Mouse (Mus musculus) erythroblast, embryonic 14.5 days (primary cell): ENCODE measurements around the gene Cacna1g. TPM values are rescaled to one million over a fixed set of nuclear protein-coding genes. Genes with fewer than 3 reads are reported as not detected.
A peak's percentile ranks its signal among the peaks of the same experiment; 100 is the strongest.

Source experiments
- H3K27me3 ChIP-seq: 2 replicates; pipeline ENCODE4 v1.6.1; 2012; ENCODE audit warnings: inconsistent platforms; ENCODE audit not compliant: control insufficient read depth
- H3K36me3 ChIP-seq: 2 replicates; pipeline ENCODE4 v1.6.1; 2012; ENCODE audit warnings: mild to moderate bottlenecking, inconsistent platforms; ENCODE audit not compliant: control insufficient read depth
- H3K4me1 ChIP-seq: 2 replicates; pipeline ENCODE4 v1.6.1; 2012; ENCODE audit warnings: inconsistent platforms; ENCODE audit not compliant: control insufficient read depth
- H3K4me3 ChIP-seq: replicated peaks from 2 replicates; pipeline ENCODE3; 2012; ENCODE audit warnings: moderate library complexity, mild to moderate bottlenecking, inconsistent platforms
- H3K9me3 ChIP-seq: 2 replicates; pipeline ENCODE4 v1.6.1; 2012; ENCODE audit warnings: low read length, inconsistent platforms, mixed read lengths; ENCODE audit not compliant: control insufficient read depth
- GATA1 ChIP-seq: IDR thresholded peaks from 2 replicates; pipeline ENCODE4 v1.6.1; 2012; ENCODE audit warnings: low read length, inconsistent platforms, mixed read lengths
- TAL1 ChIP-seq: IDR thresholded peaks from 3 replicates; pipeline ENCODE4 v1.6.1; 2012; ENCODE audit warnings: low read length, inconsistent platforms, mixed read lengths
- polyA plus RNA-seq: library from polyadenylated mRNA; stranded (reverse); fragments of >175 nt; gene quantifications from 2 replicates; pipeline ENCODE4 v1.2.3, GENCODE M21; 2012

The Cacna1g gene
- polyA plus RNA-seq, 1 experiment: 10.3 TPM

GRCm38 (mm10) chr11:94471740-94472584 is 2.0 kb downstream of the Cacna1g start:
- H3K36me3 ChIP-seq: no peaks in the 10 kb centered on the region
- H3K9me3 ChIP-seq: peaks cover 5% of the 10 kb centered on the region; the same call in 1 of the 2 replicates
- H3K4me3 ChIP-seq: no peak overlapping the region
- peaks cover 79% of the 10 kb centered on the region for H3K27me3 ChIP-seq
- H3K4me1 ChIP-seq: peaks cover 8% of the 10 kb centered on the region
- TF ChIP-seq GATA1: no peak
- TF ChIP-seq TAL1: no peak

- Histone ChIP-seq H3K4me3 (no peak overlapping the region), H3K27me3 (peaks cover 67% of the 10 kb centered on the region), H3K36me3 (no peaks in the 10 kb centered on the region), H3K9me3 (peaks cover 5% of the 10 kb centered on the region; the same call in 1 of the 2 replicates), H3K4me1 (peaks cover 8% of the 10 kb centered on the region)
- TF ChIP-seq TAL1: no peak
- TF ChIP-seq GATA1: no peak
These were observed 3.6 kb downstream of the Cacna1g start for GRCm38 (mm10) chr11:94470391-94470790.

GRCm38 (mm10) chr11:94469136-94470064 is 4.6 kb downstream of the Cacna1g start:
- TF ChIP-seq GATA1 (no peak), TAL1 (no peak)
- no peaks in the 10 kb centered on the region for H3K36me3 ChIP-seq
- peaks cover 5% of the 10 kb centered on the region; the same call in 1 of the 2 replicates for H3K9me3 ChIP-seq
- H3K4me3 ChIP-seq: no peak overlapping the region
- peaks cover 62% of the 10 kb centered on the region for H3K27me3 ChIP-seq
- H3K4me1 ChIP-seq: peaks cover 9% of the 10 kb centered on the region

GRCm38 (mm10) chr11:94468582-94469064 is 5.4 kb downstream of the Cacna1g start:
- peaks cover 4% of the 10 kb centered on the region for H3K4me1 ChIP-seq
- H3K9me3 ChIP-seq: peaks cover 5% of the 10 kb centered on the region; the same call in 1 of the 2 replicates
- peaks cover 54% of the 10 kb centered on the region for H3K27me3 ChIP-seq
- no peak overlapping the region for H3K4me3 ChIP-seq
- H3K36me3 ChIP-seq: no peaks in the 10 kb centered on the region
- TF ChIP-seq TAL1 (no peak), GATA1 (no peak)

- Histone ChIP-seq H3K9me3 (no peaks in the 10 kb centered on the region), H3K27me3 (peaks cover 44% of the 10 kb centered on the region), H3K4me1 (peaks cover 2% of the 10 kb centered on the region), H3K36me3 (no peaks in the 10 kb centered on the region), H3K4me3 (no peak overlapping the region)
- TF ChIP-seq GATA1: no peak
These were observed 7.6 kb downstream of the Cacna1g start for GRCm38 (mm10) chr11:94466333-94466855.

- Histone ChIP-seq H3K27me3 (peaks cover 28% of the 10 kb centered on the region), H3K4me1 (peaks cover 5% of the 10 kb centered on the region), H3K36me3 (no peaks in the 10 kb centered on the region), H3K4me3 (no peak overlapping the region), H3K9me3 (no peaks in the 10 kb centered on the region)
- no peak for TF ChIP-seq GATA1
- TF ChIP-seq TAL1: no peak
These were observed 9.8 kb downstream of the Cacna1g start for GRCm38 (mm10) chr11:94464170-94464569.

GRCm38 (mm10) chr11:94461856-94462255 is 12.1 kb downstream of the Cacna1g start:
- TF ChIP-seq TAL1 (no peak), GATA1 (no peak)
- Histone ChIP-seq H3K27me3 (peaks cover 27% of the 10 kb centered on the region), H3K36me3 (no peaks in the 10 kb centered on the region), H3K4me3 (no peak overlapping the region), H3K4me1 (peaks cover 26% of the 10 kb centered on the region), H3K9me3 (no peaks in the 10 kb centered on the region)

GRCm38 (mm10) chr11:94457001-94457400 is 17.0 kb downstream of the Cacna1g start:
- Histone ChIP-seq H3K27me3 (peaks cover 11% of the 10 kb centered on the region), H3K4me1 (peaks cover 57% of the 10 kb centered on the region), H3K9me3 (no peaks in the 10 kb centered on the region), H3K4me3 (peak overlapping the region; percentile 67), H3K36me3 (no peaks in the 10 kb centered on the region)
- TF ChIP-seq GATA1 (no peak), TAL1 (no peak)
